Mouse (Mus musculus): ENCODE measurements around the gene Dock8.

- TF ChIP-seq SRF (IDR thresholded peaks at IDR 0.05; ENCODE audit: control insufficient read depth, insufficient read length, low read depth) (no peak), POLR2A (IDR thresholded peaks at IDR 0.05; ENCODE audit: insufficient read length, low read depth) (no peak), TCF12 (IDR thresholded peaks at IDR 0.05; ENCODE audit: insufficient read depth, poor library complexity, severe bottlenecking) (no peak), CEBPB (IDR thresholded peaks at IDR 0.05; ENCODE audit: insufficient read depth, poor library complexity, severe bottlenecking) (no peak), USF1 (IDR thresholded peaks at IDR 0.05; ENCODE audit: low read depth) (no peak)
These were observed at the start of gene Dock8 for GRCm38 (mm10) chr19:24999201-24999886.

All from myocyte (in vitro differentiated cells).